Comparison of ENCODE assay signal across 23 mouse cellular contexts in genomic region chr13:55203740-55204139, GRCm38 (mm10). TPM values are rescaled to one million over a fixed set of nuclear protein-coding genes. Genes with fewer than 3 reads are reported as not detected.
DNase-seq lines count a peak whose midpoint lies in the region; ATAC-seq and TF ChIP-seq lines count a peak whose summit lies in the region.
"Had no signal": no experiment of that assay in that cellular context is flagged by ENCODE, and none has a peak within 500 bp of the region (broad histone marks: within the 10 kb centered on the region; RNA-seq: fewer than 3 reads in every experiment).

No protein-coding gene starts in this region.

- no peak overlapping the region for H3K9ac ChIP-seq in kidney, embryonic 16.5 days (replicated peaks; ENCODE audit: low read length)
- peak overlapping the region; percentile 18; the same call in 1 of the 2 replicates for H3K9ac ChIP-seq in ES-E14 (ENCODE audit: insufficient read depth, low read depth, low read length, poor library complexity, severe bottlenecking)
- H3K9ac ChIP-seq in liver, postnatal 0 days (replicated peaks): no peak overlapping the region
- H3K9ac ChIP-seq: embryonic facial prominence, embryonic 13.5 days; forebrain, embryonic 15.5 days; hindbrain, embryonic 13.5 days; lung, embryonic 14.5 days; midbrain, embryonic 13.5 days had no signal

- DNase-seq in kidney, adult 2 months: peak; percentile 87
- DNase-seq in ES-E14 (ENCODE audit: low read depth, low spot score): no peak
- peak; percentile 77 for DNase-seq in kidney, postnatal 10 days
- peak; percentile 80 for DNase-seq in yolk sac, embryonic 10.5 days (ENCODE audit: low spot score)
- DNase-seq in liver, postnatal 0 days: no peak
- no peak for DNase-seq in frontal cortex, postnatal 14 days (ENCODE audit: low spot score in 2 of 2)
- DNase-seq: adrenal gland, postnatal 14 days; B cell, adult 2 months; cerebellum, adult 11 months; cerebellum, postnatal 10 days; heart, postnatal 10 days; lung, embryonic 14.5 days; thymus, postnatal 36 days had no signal

- no peaks in the 10 kb centered on the region for H3K9me3 ChIP-seq in kidney, embryonic 16.5 days (ENCODE audit: low read length)
- H3K9me3 ChIP-seq in ES-E14 (ENCODE audit: control insufficient read depth, insufficient read depth, low read depth, low read length): no peaks in the 10 kb centered on the region
- no peaks in the 10 kb centered on the region for H3K9me3 ChIP-seq in liver, postnatal 0 days (ENCODE audit: low read length)
- H3K9me3 ChIP-seq: embryonic facial prominence, embryonic 13.5 days; forebrain, embryonic 15.5 days; hindbrain, embryonic 13.5 days; limb, embryonic 10.5 days; midbrain, embryonic 13.5 days had no signal

- no peaks in the 10 kb centered on the region for H3K27me3 ChIP-seq in kidney, adult 2 months (replicated peaks; ENCODE audit: control insufficient read depth, insufficient read depth, low read length)
- H3K27me3 ChIP-seq in kidney, embryonic 16.5 days (ENCODE audit: insufficient read depth, low read length): no peaks in the 10 kb centered on the region
- H3K27me3 ChIP-seq in liver, postnatal 0 days (ENCODE audit: insufficient read depth, low read length): no peaks in the 10 kb centered on the region
- H3K27me3 ChIP-seq: embryonic facial prominence, embryonic 13.5 days; forebrain, embryonic 15.5 days; hindbrain, embryonic 13.5 days; Patski had no signal

- TF ChIP-seq EP300 in liver, postnatal 0 days (IDR thresholded peaks at IDR 0.05; ENCODE audit: low read depth): no peak

- in situ Hi-C loops in ES-E14 (cut with MboI; ENCODE audit: low sequenced_read_pairs in 2 of 2, unreplicated experiment in 2 of 2): no loop called here

- no peak for TF ChIP-seq POLR2A in kidney, adult 2 months (IDR thresholded peaks at IDR 0.05; ENCODE audit: low read depth, low read length)

- no peak overlapping the region for H3K4me2 ChIP-seq in kidney, embryonic 16.5 days (replicated peaks; ENCODE audit: low read depth, low read length)
- no peak overlapping the region for H3K4me2 ChIP-seq in liver, postnatal 0 days (ENCODE audit: low read depth, low read length)
- H3K4me2 ChIP-seq: embryonic facial prominence, embryonic 13.5 days; forebrain, embryonic 15.5 days; heart, embryonic 11.5 days; hindbrain, embryonic 13.5 days; lung, embryonic 14.5 days; midbrain, embryonic 13.5 days had no signal

- ATAC-seq in kidney, embryonic 16.5 days (ENCODE audit: low FRiP score, low TSS enrichment): no peak
- no peak for ATAC-seq in liver, postnatal 0 days
- ATAC-seq: forebrain, embryonic 15.5 days; inflammation-experienced regulatory T-cells, adult 6 months; midbrain, embryonic 13.5 days; Patski had no signal

- H3K4me3 ChIP-seq in kidney, adult 2 months (ENCODE audit: insufficient read depth, low read depth, low read length): no peak overlapping the region
- no peak overlapping the region for H3K4me3 ChIP-seq in kidney, embryonic 16.5 days (ENCODE audit: low read length)
- peak overlapping the region in 1 of 2 experiments; percentile 9; a peak in 2 of 4 replicates for H3K4me3 ChIP-seq in ES-E14 (ENCODE audit: insufficient read depth in 1 of 2, low read depth in 1 of 2, low read length in 2 of 2, poor library complexity in 1 of 2, severe bottlenecking in 1 of 2)
- H3K4me3 ChIP-seq in liver, postnatal 0 days (ENCODE audit: low read depth, low read length): no peak overlapping the region
- H3K4me3 ChIP-seq: embryonic facial prominence, embryonic 13.5 days; forebrain, embryonic 15.5 days; hindbrain, embryonic 13.5 days; limb, embryonic 10.5 days; midbrain, embryonic 13.5 days had no signal

- H3K4me1 ChIP-seq in kidney, adult 2 months (ENCODE audit: control insufficient read depth, insufficient read depth, low read length): no peaks in the 10 kb centered on the region; the same call in 1 of the 2 replicates
- H3K4me1 ChIP-seq in kidney, embryonic 16.5 days (ENCODE audit: insufficient read depth, low read length): 0 out of 2 replicates have a peak, but pooled peaks cover 3% of the 10 kb centered on the region
- H3K4me1 ChIP-seq in ES-E14 (ENCODE audit: control insufficient read depth in 2 of 2, insufficient read depth in 2 of 2, low read length in 2 of 2, poor library complexity in 1 of 2): peaks cover 15 to 21% of the 10 kb centered on the region in 2 experiments
- no peaks in the 10 kb centered on the region for H3K4me1 ChIP-seq in liver, postnatal 0 days (ENCODE audit: insufficient read depth)
- H3K4me1 ChIP-seq: embryonic facial prominence, embryonic 13.5 days; forebrain, embryonic 15.5 days; hindbrain, embryonic 13.5 days; limb, embryonic 10.5 days; midbrain, embryonic 13.5 days had no signal

- no peaks in the 10 kb centered on the region for H3K36me3 ChIP-seq in kidney, adult 2 months (ENCODE audit: control insufficient read depth, insufficient read depth, low read length)
- H3K36me3 ChIP-seq in kidney, embryonic 16.5 days (ENCODE audit: insufficient read depth, low read length): no peaks in the 10 kb centered on the region
- H3K36me3 ChIP-seq in ES-E14 (ENCODE audit: control insufficient read depth, insufficient read depth, low read length, poor library complexity, severe bottlenecking): no peaks in the 10 kb centered on the region
- H3K36me3 ChIP-seq in liver, postnatal 0 days (replicated peaks; ENCODE audit: insufficient read depth, low read length): no peaks in the 10 kb centered on the region
- H3K36me3 ChIP-seq: embryonic facial prominence, embryonic 13.5 days; forebrain, embryonic 15.5 days; hindbrain, embryonic 13.5 days; limb, embryonic 10.5 days; midbrain, embryonic 13.5 days had no signal

- WGBS in kidney, adult 2 months: 36% methylated on average over 9 of the region's 9 CpGs
- WGBS in kidney, embryonic 16.5 days: 67% methylated on average over 9 of the region's 9 CpGs
- 80% methylated on average over 9 of the region's 9 CpGs for WGBS in liver, postnatal 0 days (ENCODE audit: insufficient replicate concordance)

- no peak for TF ChIP-seq CTCF in kidney, adult 2 months (conservative IDR thresholded peaks at IDR 0.05; ENCODE audit: insufficient read depth, insufficient read length, low read depth, low read length)
- no peak for TF ChIP-seq CTCF in liver, postnatal 0 days (IDR thresholded peaks at IDR 0.05; ENCODE audit: low read depth)

- H3K27ac ChIP-seq in kidney, adult 2 months (ENCODE audit: insufficient read depth, low read depth, low read length): no peak overlapping the region
- no peak overlapping the region for H3K27ac ChIP-seq in kidney, embryonic 16.5 days (ENCODE audit: low read length)
- peak overlapping the region; percentile 85; the same call in 1 of the 2 replicates for H3K27ac ChIP-seq in ES-E14 (ENCODE audit: insufficient read depth, low read depth, low read length, poor library complexity, severe bottlenecking)
- no peak overlapping the region for H3K27ac ChIP-seq in liver, postnatal 0 days (ENCODE audit: low read depth)
- H3K27ac ChIP-seq: embryonic facial prominence, embryonic 13.5 days; forebrain, embryonic 15.5 days; hindbrain, embryonic 13.5 days; limb, embryonic 10.5 days; midbrain, embryonic 13.5 days had no signal

TF ChIP-seq in ES-E14, 5 proteins besides CTCF, POLR2A, EP300 and RAD21:
- TF ChIP-seq ZNF384 (IDR thresholded peaks at IDR 0.05; ENCODE audit: low read depth, low read length) (no peak), CHD2 (IDR thresholded peaks at IDR 0.05; ENCODE audit: low read depth, low read length) (no peak), MAFK (IDR thresholded peaks at IDR 0.05; ENCODE audit: insufficient read depth, low read depth, low read length) (no peak), ZC3H11A (IDR thresholded peaks at IDR 0.05; ENCODE audit: borderline replicate concordance, low read depth, low read length) (no peak), HCFC1 (IDR thresholded peaks at IDR 0.05; ENCODE audit: borderline replicate concordance, insufficient read depth, low read length) (no peak)

RNA-seq across cellular contexts. Expression of gene Nsd1, which starts 5.8 kb away (rescaled TPM):
- polyA plus RNA-seq in kidney, adult 2 months (2012; rRNA removed): 17.6 and 19.6 TPM in 2 replicates
- 49.6 and 58.6 TPM in 2 replicates for polyA plus RNA-seq in kidney, embryonic 16.5 days (2015; fragmentation: Nextera tagmentation; extraction: Ambion mirVana)
- 120 and 135 TPM in 2 replicates for total RNA-seq in ES-E14 (2012; rRNA removed)
- polyA plus RNA-seq in liver, postnatal 0 days (2015; fragmentation: Nextera tagmentation; extraction: Ambion mirVana): 18.6 and 20.6 TPM in 2 replicates

RNA-seq across cellular contexts. Expression of gene Fgfr4, which starts 51.3 kb away (rescaled TPM):
- polyA plus RNA-seq in kidney, adult 2 months (2012; rRNA removed): 35.3 and 43.5 TPM in 2 replicates
- polyA plus RNA-seq in kidney, embryonic 16.5 days (2015; fragmentation: Nextera tagmentation; extraction: Ambion mirVana): 21.8 and 23.0 TPM in 2 replicates
- total RNA-seq in ES-E14 (2012; rRNA removed): 1.8 and 2.4 TPM in 2 replicates
- 4.9 and 5.1 TPM in 2 replicates for polyA plus RNA-seq in liver, postnatal 0 days (2015; fragmentation: Nextera tagmentation; extraction: Ambion mirVana)
- total RNA-seq: megakaryocyte progenitor cell, adult 5-6 weeks had no signal
- polyA plus RNA-seq: inflammation-experienced regulatory T-cells, adult 6 months had no signal

Comparison
In these comparisons a context has a peak if more than half of its experiments do, and no peak if none do; other contexts are left out.
1. DNase-seq: peak in kidney, adult 2 months (single experiment), kidney, postnatal 10 days (single experiment) and yolk sac, embryonic 10.5 days (single experiment); none in ES-E14 (single experiment), liver, postnatal 0 days (single experiment) and frontal cortex, postnatal 14 days (0 of 2).